23 mouse cellular contexts compared by ENCODE assay signal in genomic region chr3:89875781-89876180, GRCm38 (mm10). TPM values are rescaled to one million over a fixed set of nuclear protein-coding genes. Genes with fewer than 3 reads are reported as not detected.
"Had no signal": no experiment of that assay in that cellular context is flagged by ENCODE, and none has a peak within 500 bp of the region (broad histone marks: within the 10 kb centered on the region; RNA-seq: fewer than 3 reads in every experiment).

No protein-coding gene starts in this region.

- H3K27me3 ChIP-seq: limb, embryonic 12.5 days; limb, embryonic 15.5 days; lung, embryonic 15.5 days; stomach, embryonic 15.5 days had no signal

- H3K9me3 ChIP-seq: limb, embryonic 15.5 days; lung, embryonic 15.5 days; stomach, embryonic 15.5 days had no signal

- H3K9ac ChIP-seq: limb, embryonic 12.5 days; limb, embryonic 15.5 days; liver, embryonic 14.5 days; lung, embryonic 15.5 days; midbrain, embryonic 13.5 days; stomach, embryonic 15.5 days had no signal

- DNase-seq: kidney, adult 11 months; kidney, adult 8-10 months; kidney, postnatal 14 days; layer of hippocampus, postnatal 36 days; left cerebral cortex, postnatal 4 days; lung, adult 18-20 months; lung, postnatal 10 days; lung, postnatal 36 days; thymus, adult 2 months; thymus, postnatal 14 days; thymus, postnatal 4 days had no signal

- H3K4me2 ChIP-seq: limb, embryonic 12.5 days; limb, embryonic 15.5 days; lung, embryonic 15.5 days; midbrain, embryonic 13.5 days; stomach, embryonic 15.5 days had no signal

- ATAC-seq: midbrain, embryonic 13.5 days; midbrain, embryonic 16.5 days had no signal

- H3K27ac ChIP-seq: left cerebral cortex, adult 2 months; limb, embryonic 12.5 days; limb, embryonic 15.5 days; liver, embryonic 14.5 days; lung, embryonic 15.5 days; midbrain, embryonic 10.5 days; midbrain, embryonic 13.5 days had no signal

- H3K36me3 ChIP-seq: limb, embryonic 12.5 days; limb, embryonic 15.5 days; lung, embryonic 15.5 days; midbrain, embryonic 10.5 days; midbrain, embryonic 13.5 days; stomach, embryonic 15.5 days had no signal

- H3K4me3 ChIP-seq: left cerebral cortex, adult 2 months; limb, embryonic 12.5 days; limb, embryonic 15.5 days; lung, embryonic 15.5 days; megakaryocyte, embryonic 14.5 days; midbrain, embryonic 10.5 days; midbrain, embryonic 13.5 days; myocyte; stomach, embryonic 15.5 days had no signal

RNA-seq across cellular contexts. Expression of gene She, which starts 44.6 kb away (rescaled TPM):
- total RNA-seq: monocyte, adult 5-6 weeks had no signal
- polyA plus RNA-seq: myocyte had no signal
